Mouse (Mus musculus): ENCODE results near the gene Egln2.

DNA sequence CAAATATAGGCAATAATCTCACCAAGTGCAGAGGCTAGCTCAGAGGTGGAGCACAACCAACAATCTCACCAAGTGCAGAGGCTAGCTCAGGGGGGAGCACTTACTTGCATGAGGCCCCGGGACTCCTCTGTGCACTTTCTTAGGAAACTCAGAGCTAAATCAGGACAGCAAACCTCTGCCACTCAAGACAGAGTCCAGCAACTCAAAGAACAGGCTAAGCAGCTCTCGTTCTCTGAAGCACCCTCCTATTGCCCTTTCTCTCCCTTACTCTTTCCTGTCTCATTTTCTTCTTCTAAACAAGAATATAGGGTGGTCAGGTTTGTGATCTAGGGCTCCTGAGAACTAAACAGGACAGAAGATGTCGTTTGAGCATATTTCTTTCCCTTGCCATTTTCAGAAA is 54.6 kb downstream of the Egln2 start:
- no peak for TF ChIP-seq CTCF (conservative IDR thresholded peaks at IDR 0.05; ENCODE audit: low read length)
- no peak for TF ChIP-seq NANOG (IDR thresholded peaks at IDR 0.05; ENCODE audit: borderline replicate concordance, low read length)
- TF ChIP-seq POU5F1 (IDR thresholded peaks at IDR 0.05; ENCODE audit: borderline replicate concordance, low read length) = no peak

Measured in E14TG2a.4 (cell line).